Mouse (Mus musculus): ENCODE results near the gene Commd6. TPM values are rescaled to one million over a fixed set of nuclear protein-coding genes. Genes with fewer than 3 reads are reported as not detected.
A peak's percentile ranks its signal among the peaks of the same experiment; 100 is the strongest.

Gene Commd6
- 10 to 100 TPM; 32.6 to 36.5 TPM for total RNA-seq (2021)
- long read RNA-seq, experiment 1, full-length matches to known transcripts, result 2 of 4 reads
- long read RNA-seq, experiment 1, partial matches to known transcripts, result 0 of 4 reads
- long read RNA-seq, experiment 1, other reads (novel, unspliced or antisense), result 2 of 4 reads
- long read RNA-seq, experiment 2, full-length matches to known transcripts, result 2 of 3 reads
- long read RNA-seq, experiment 2, partial matches to known transcripts, result 0 of 3 reads
- long read RNA-seq, experiment 2, other reads (novel, unspliced or antisense), result 1 of 3 reads

GRCm38 (mm10) chr14:101640153-101640843, at the start of gene Commd6:
TSS of gene Commd6 (minus strand) at chr14:101640686.
- peak; percentile 54 to 89 for DNase-seq (ENCODE audit: low spot score in 2 of 2)

- DNase-seq (ENCODE audit: low spot score in 2 of 2), result no peak
These were observed 47.9 kb upstream of the Commd6 start for GRCm38 (mm10) chr14:101688406-101688805.

- DNase-seq (ENCODE audit: low spot score in 2 of 2), result no peak
These were observed 47.2 kb upstream of the Commd6 start for GRCm38 (mm10) chr14:101687696-101688095.

GRCm38 (mm10) chr14:101672226-101672625, 31.7 kb upstream of the Commd6 start:
- no peak for DNase-seq (ENCODE audit: low spot score in 2 of 2)

- no peak for DNase-seq (ENCODE audit: low spot score in 2 of 2)
These were observed 28.1 kb upstream of the Commd6 start for GRCm38 (mm10) chr14:101668626-101669025.

- DNase-seq (ENCODE audit: low spot score in 2 of 2), result no peak
These were observed 26.1 kb upstream of the Commd6 start for GRCm38 (mm10) chr14:101666536-101666935.

GRCm38 (mm10) chr14:101666056-101666455, 25.6 kb upstream of the Commd6 start:
- no peak for DNase-seq (ENCODE audit: low spot score in 2 of 2)

GRCm38 (mm10) chr14:101664274-101664673, 23.8 kb upstream of the Commd6 start:
- no peak for DNase-seq (ENCODE audit: low spot score in 2 of 2)

GRCm38 (mm10) chr14:101661654-101662412, 21.3 kb upstream of the Commd6 start:
- DNase-seq (ENCODE audit: low spot score in 2 of 2), result no peak

GRCm38 (mm10) chr14:101656307-101656706, 15.8 kb upstream of the Commd6 start:
- no peak for DNase-seq (ENCODE audit: low spot score in 2 of 2)

GRCm38 (mm10) chr14:101654526-101654909, 14.0 kb upstream of the Commd6 start:
- DNase-seq (ENCODE audit: low spot score in 2 of 2), result no peak

- DNase-seq (ENCODE audit: low spot score in 2 of 2), result peak; percentile 97
These were observed 13.4 kb upstream of the Commd6 start, which contains the start of gene Uchl3 for GRCm38 (mm10) chr14:101653581-101654525. TSS of gene Uchl3 (plus strand) at chr14:101653967.

GRCm38 (mm10) chr14:101652571-101652970, 12.1 kb upstream of the Commd6 start:
- DNase-seq (ENCODE audit: low spot score in 2 of 2), result no peak

- DNase-seq (ENCODE audit: low spot score in 2 of 2), result no peak
These were observed 10.1 kb upstream of the Commd6 start for GRCm38 (mm10) chr14:101650551-101650950.

GRCm38 (mm10) chr14:101644948-101645347, 4.5 kb upstream of the Commd6 start:
- no peak for DNase-seq (ENCODE audit: low spot score in 2 of 2)

- DNase-seq (ENCODE audit: low spot score in 2 of 2), result no peak
These were observed 3.1 kb downstream of the Commd6 start for GRCm38 (mm10) chr14:101637381-101637780.

- no peak for DNase-seq (ENCODE audit: low spot score in 2 of 2)
These were observed 4.7 kb downstream of the Commd6 start for GRCm38 (mm10) chr14:101635765-101636164.

GRCm38 (mm10) chr14:101630548-101630947, 9.9 kb downstream of the Commd6 start:
- no peak for DNase-seq (ENCODE audit: low spot score in 2 of 2)

GRCm38 (mm10) chr14:101617680-101618079, 22.8 kb downstream of the Commd6 start:
- no peak for DNase-seq (ENCODE audit: low spot score in 2 of 2)

- DNase-seq (ENCODE audit: low spot score in 2 of 2), result no peak
These were observed 24.3 kb downstream of the Commd6 start for GRCm38 (mm10) chr14:101616178-101616577.

- no peak for DNase-seq (ENCODE audit: low spot score in 2 of 2)
These were observed 27.3 kb downstream of the Commd6 start for GRCm38 (mm10) chr14:101613206-101613605.

Measured in gastrocnemius, postnatal 4 days (tissue).